Mouse (Mus musculus): ENCODE measurements at regions not wholly inside any gene's neighbourhood (a gene's known extent, or its start where the extent isn't known, plus 50 kb on each side); places are given as distances from the start of the nearest gene placed in this dataset.
"Not testable (repeated sequence)": the region's sequence is repeated elsewhere in the genome, so short reads cannot be mapped to it uniquely, and the experiment has no call there.

- H3K27ac ChIP-seq: no peak overlapping the region
- no peak overlapping the region for H3K4me3 ChIP-seq
- WGBS: 83% methylated on average over 2 of the region's 2 CpGs
- no peaks in the 10 kb centered on the region for H3K36me3 ChIP-seq
- H3K27me3 ChIP-seq (ENCODE audit: low read depth, poor library complexity, severe bottlenecking): no peaks in the 10 kb centered on the region
- H3K9me3 ChIP-seq (replicated peaks): no peaks in the 10 kb centered on the region
- H3K4me1 ChIP-seq: no peaks in the 10 kb centered on the region
- no peak for DNase-seq (ENCODE audit: low spot score)
These were observed 422.9 kb upstream of the Hs3st1 start for GRCm38 (mm10) chr5:40177982-40178748.

GRCm38 (mm10) chr5:40136740-40137285, 381.5 kb upstream of the Hs3st1 start:
- 96% methylated on average over 3 of the region's 3 CpGs for WGBS

GRCm38 (mm10) chr5:40124337-40124736, 369.1 kb upstream of the Hs3st1 start:
- Histone ChIP-seq H3K36me3 (no peaks in the 10 kb centered on the region), H3K4me1 (no peaks in the 10 kb centered on the region), H3K4me3 (no peak overlapping the region), H3K27me3 (ENCODE audit: low read depth, poor library complexity, severe bottlenecking) (no peaks in the 10 kb centered on the region), H3K27ac (no peak overlapping the region), H3K9me3 (replicated peaks) (no peaks in the 10 kb centered on the region)
- 80% methylated on average over 1 of the region's 1 CpGs for WGBS
- no peak for DNase-seq (ENCODE audit: low spot score)

More at GRCm38 (mm10) chr5:40136740-40137285, 381.5 kb upstream of the Hs3st1 start:
- Histone ChIP-seq H3K27ac (no peak overlapping the region), H3K9me3 (replicated peaks) (no peaks in the 10 kb centered on the region), H3K4me3 (no peak overlapping the region), H3K4me1 (no peaks in the 10 kb centered on the region), H3K36me3 (no peaks in the 10 kb centered on the region), H3K27me3 (ENCODE audit: low read depth, poor library complexity, severe bottlenecking) (no peaks in the 10 kb centered on the region)
- no peak for DNase-seq (ENCODE audit: low spot score)

DNA sequence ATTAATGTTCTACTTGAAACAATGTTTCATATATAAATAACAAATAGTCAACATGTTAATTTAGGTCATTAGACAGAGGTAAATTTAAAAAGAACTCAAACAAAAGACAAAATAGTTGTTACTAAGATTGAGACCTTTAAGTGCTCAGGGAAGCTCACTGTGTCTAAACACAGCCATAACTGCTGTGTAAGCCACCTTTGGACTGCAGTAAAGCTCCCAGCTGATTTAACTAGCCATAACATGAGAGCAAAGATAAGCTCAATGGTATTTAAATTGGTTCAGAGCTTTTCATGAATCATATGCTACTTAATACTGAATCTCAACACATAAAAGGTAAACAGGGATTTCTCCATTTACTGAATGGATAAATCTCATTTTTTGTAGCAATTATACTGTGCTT, 361.6 kb upstream of the Hs3st1 start:
- Histone ChIP-seq H3K27me3 (ENCODE audit: low read depth, poor library complexity, severe bottlenecking) (no peaks in the 10 kb centered on the region), H3K9me3 (replicated peaks) (no peaks in the 10 kb centered on the region), H3K4me1 (no peaks in the 10 kb centered on the region), H3K4me3 (no peak overlapping the region), H3K27ac (no peak overlapping the region), H3K36me3 (no peaks in the 10 kb centered on the region)
- DNase-seq (ENCODE audit: low spot score): no peak

DNA sequence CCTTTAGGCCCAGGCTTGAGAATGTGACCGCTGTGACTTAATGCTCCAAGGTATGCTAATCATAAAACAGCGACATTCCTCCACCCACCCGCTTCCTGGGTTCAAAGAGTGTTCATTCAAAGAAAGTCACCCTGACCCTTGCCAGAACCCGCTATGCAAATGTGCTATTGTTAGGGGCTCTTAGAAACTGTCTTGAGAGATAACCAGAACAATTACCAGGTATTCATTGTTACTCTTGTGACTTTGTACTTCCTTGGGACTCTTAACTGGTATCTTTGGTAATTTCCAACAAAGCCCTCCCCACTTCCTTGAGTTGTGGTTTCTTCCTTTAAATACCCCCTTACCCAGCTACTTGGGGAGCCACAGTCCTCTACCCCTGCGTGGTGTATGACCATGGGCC, 334.3 kb upstream of the Hs3st1 start:
- not testable (repeated sequence) for H3K27ac ChIP-seq; H3K4me1 ChIP-seq; H3K9me3 ChIP-seq (replicated peaks); H3K4me3 ChIP-seq; H3K36me3 ChIP-seq; H3K27me3 ChIP-seq (ENCODE audit: low read depth, poor library complexity, severe bottlenecking); DNase-seq (ENCODE audit: low spot score)
- WGBS: 90% methylated on average over 5 of the region's 5 CpGs

- Histone ChIP-seq H3K27me3 (ENCODE audit: low read depth, poor library complexity, severe bottlenecking) (no peaks in the 10 kb centered on the region), H3K36me3 (no peaks in the 10 kb centered on the region), H3K9me3 (replicated peaks) (no peaks in the 10 kb centered on the region), H3K4me3 (no peak overlapping the region), H3K27ac (no peak overlapping the region), H3K4me1 (no peaks in the 10 kb centered on the region)
- WGBS: 75% methylated on average over 5 of the region's 5 CpGs
- no peak for DNase-seq (ENCODE audit: low spot score)
These were observed 290.0 kb upstream of the Hs3st1 start for GRCm38 (mm10) chr5:40045288-40045687.

DNA sequence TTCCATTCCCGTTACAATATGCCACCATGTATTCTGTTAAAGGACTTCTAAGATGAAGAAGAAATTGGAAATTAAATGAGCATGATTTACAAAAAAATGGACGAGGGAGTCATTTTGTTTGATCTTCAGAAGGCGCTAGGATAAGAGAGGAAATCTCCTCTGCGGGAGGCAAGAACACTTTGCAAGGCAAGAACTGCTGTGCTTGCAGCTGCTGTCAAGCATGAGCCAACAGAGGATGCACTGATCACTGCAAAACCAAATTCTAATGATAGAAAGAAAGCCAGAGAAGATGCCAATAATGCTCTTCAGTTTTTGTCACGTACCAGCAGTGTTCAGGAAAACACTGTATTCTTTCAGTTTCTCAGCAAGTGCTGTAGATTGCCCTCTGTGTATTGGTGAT, 279.2 kb upstream of the Hs3st1 start:
- no peak for DNase-seq (ENCODE audit: low spot score)
- no peaks in the 10 kb centered on the region for H3K9me3 ChIP-seq (replicated peaks)
- no peaks in the 10 kb centered on the region for H3K36me3 ChIP-seq
- WGBS: 89% methylated on average over 5 of the region's 5 CpGs
- no peak overlapping the region for H3K4me3 ChIP-seq
- no peak overlapping the region for H3K27ac ChIP-seq
- no peaks in the 10 kb centered on the region for H3K27me3 ChIP-seq (ENCODE audit: low read depth, poor library complexity, severe bottlenecking)
- no peaks in the 10 kb centered on the region for H3K4me1 ChIP-seq

DNA sequence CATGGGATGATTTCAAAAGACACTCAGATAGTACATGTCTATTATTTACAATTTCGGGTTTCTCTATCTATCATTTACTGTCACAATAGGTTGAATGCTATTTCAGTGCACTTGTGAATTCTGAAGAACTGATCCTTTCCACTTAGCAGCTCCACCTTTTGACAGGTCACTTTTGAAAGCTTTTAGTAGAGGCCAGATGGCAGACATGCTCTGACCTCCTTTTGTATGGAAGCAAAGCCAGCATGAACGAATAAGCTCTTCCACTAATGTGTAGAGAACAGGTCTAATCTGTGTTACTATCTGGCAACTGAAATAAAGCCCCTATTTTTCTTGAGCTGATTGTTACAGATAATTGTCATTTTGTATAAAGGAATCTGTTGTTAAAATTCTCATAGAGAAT, 278.4 kb upstream of the Hs3st1 start:
- no peak overlapping the region for H3K4me3 ChIP-seq
- 87% methylated on average over 2 of the region's 2 CpGs for WGBS
- no peaks in the 10 kb centered on the region for H3K27me3 ChIP-seq (ENCODE audit: low read depth, poor library complexity, severe bottlenecking)
- H3K27ac ChIP-seq: no peak overlapping the region
- no peaks in the 10 kb centered on the region for H3K9me3 ChIP-seq (replicated peaks)
- H3K36me3 ChIP-seq: no peaks in the 10 kb centered on the region
- H3K4me1 ChIP-seq: no peaks in the 10 kb centered on the region
- no peak for DNase-seq (ENCODE audit: low spot score)

DNA sequence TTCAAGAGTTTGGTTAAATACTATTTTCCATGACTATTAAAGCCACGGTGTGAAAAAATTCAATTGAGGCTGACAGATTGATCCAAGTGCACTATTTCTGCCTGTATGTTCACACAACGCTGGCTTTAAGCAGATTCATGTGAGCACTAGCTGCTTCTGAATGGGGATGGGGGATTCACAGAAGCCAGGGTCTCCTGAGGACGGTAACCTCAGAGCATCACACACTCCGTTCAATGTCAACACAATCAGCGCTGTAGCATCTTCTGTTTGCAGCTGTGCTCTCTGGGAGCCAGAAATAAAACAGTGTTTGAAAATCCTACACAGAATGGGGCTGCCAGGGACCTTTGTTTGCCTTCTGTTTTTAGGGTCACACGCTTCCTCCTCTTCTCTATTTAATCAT, 275.0 kb upstream of the Hs3st1 start:
- Histone ChIP-seq H3K27me3 (ENCODE audit: low read depth, poor library complexity, severe bottlenecking) (no peaks in the 10 kb centered on the region), H3K4me3 (no peak overlapping the region), H3K9me3 (replicated peaks) (no peaks in the 10 kb centered on the region), H3K36me3 (no peaks in the 10 kb centered on the region), H3K27ac (no peak overlapping the region), H3K4me1 (no peaks in the 10 kb centered on the region)
- WGBS: 93% methylated on average over 6 of the region's 6 CpGs
- DNase-seq (ENCODE audit: low spot score): no peak

GRCm38 (mm10) chr5:40015946-40016345, 260.7 kb upstream of the Hs3st1 start:
- H3K4me3 ChIP-seq: no peak overlapping the region
- H3K4me1 ChIP-seq: no peaks in the 10 kb centered on the region
- H3K27me3 ChIP-seq (ENCODE audit: low read depth, poor library complexity, severe bottlenecking): no peaks in the 10 kb centered on the region
- 90% methylated on average over 14 of the region's 14 CpGs for WGBS
- H3K9me3 ChIP-seq (replicated peaks): no peaks in the 10 kb centered on the region
- no peak overlapping the region for H3K27ac ChIP-seq
- no peak for DNase-seq (ENCODE audit: low spot score)
- H3K36me3 ChIP-seq: no peaks in the 10 kb centered on the region

GRCm38 (mm10) chr5:39988039-39988438, 232.8 kb upstream of the Hs3st1 start:
- no peaks in the 10 kb centered on the region for H3K36me3 ChIP-seq
- H3K9me3 ChIP-seq (replicated peaks): no peaks in the 10 kb centered on the region
- no peaks in the 10 kb centered on the region for H3K27me3 ChIP-seq (ENCODE audit: low read depth, poor library complexity, severe bottlenecking)
- no peak for DNase-seq (ENCODE audit: low spot score)
- WGBS: 26% methylated on average over 1 of the region's 1 CpGs
- H3K27ac ChIP-seq: no peak overlapping the region
- H3K4me1 ChIP-seq: no peaks in the 10 kb centered on the region
- H3K4me3 ChIP-seq: no peak overlapping the region

GRCm38 (mm10) chr5:39964371-39964770, 209.1 kb upstream of the Hs3st1 start:
- H3K27me3 ChIP-seq (ENCODE audit: low read depth, poor library complexity, severe bottlenecking): no peaks in the 10 kb centered on the region
- no peak overlapping the region for H3K27ac ChIP-seq
- no peaks in the 10 kb centered on the region for H3K9me3 ChIP-seq (replicated peaks)
- H3K4me3 ChIP-seq: no peak overlapping the region
- H3K36me3 ChIP-seq: no peaks in the 10 kb centered on the region
- no peak for DNase-seq (ENCODE audit: low spot score)
- H3K4me1 ChIP-seq: no peaks in the 10 kb centered on the region

DNA sequence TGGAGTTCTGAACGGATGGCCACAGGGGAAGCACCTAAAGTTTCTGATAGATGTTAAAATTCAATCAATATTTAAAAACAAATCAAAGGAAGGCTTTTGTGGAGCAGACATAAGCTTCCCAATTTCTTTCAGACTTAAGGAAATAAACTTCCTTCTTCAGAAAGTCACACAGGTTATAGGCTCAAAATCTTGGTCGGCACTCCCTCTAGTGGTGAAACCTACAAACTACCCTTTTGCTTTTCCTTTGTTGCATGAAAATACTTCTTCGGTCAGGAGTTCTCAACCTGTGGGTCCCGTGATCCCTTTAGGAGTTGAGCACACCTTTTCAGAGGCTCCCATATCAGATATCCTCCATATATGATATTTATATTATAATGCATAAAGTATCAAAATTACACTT, 205.7 kb upstream of the Hs3st1 start:
- 40% methylated on average over 4 of the region's 4 CpGs for WGBS
- DNase-seq (ENCODE audit: low spot score): peak; percentile 41
- H3K9me3 ChIP-seq (replicated peaks): no peaks in the 10 kb centered on the region
- no peaks in the 10 kb centered on the region for H3K4me1 ChIP-seq
- no peak overlapping the region for H3K4me3 ChIP-seq
- no peak overlapping the region for H3K27ac ChIP-seq
- no peaks in the 10 kb centered on the region for H3K36me3 ChIP-seq
- H3K27me3 ChIP-seq (ENCODE audit: low read depth, poor library complexity, severe bottlenecking): no peaks in the 10 kb centered on the region

DNA sequence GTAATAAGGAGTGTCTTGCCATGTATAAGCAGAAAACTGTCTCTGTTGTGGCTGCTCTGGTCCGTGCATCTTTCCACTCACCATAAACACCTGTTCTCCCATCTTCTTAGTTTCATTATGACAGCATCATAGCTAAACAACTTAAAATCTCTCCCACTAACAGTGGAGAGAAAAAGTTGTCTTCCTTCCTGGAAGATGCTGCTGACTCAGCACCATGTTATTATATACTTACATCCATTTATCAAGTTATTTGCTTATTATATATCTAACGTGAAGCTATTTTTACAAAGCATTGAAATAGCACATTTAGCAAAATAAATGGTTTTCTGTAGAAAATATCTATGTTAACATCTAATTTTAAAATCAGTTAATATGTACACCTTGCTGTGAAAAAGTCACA, 180.3 kb upstream of the Hs3st1 start:
- no peaks in the 10 kb centered on the region for H3K9me3 ChIP-seq (replicated peaks)

More for the DNA sequence above, 180.3 kb upstream of the Hs3st1 start:
- DNase-seq (ENCODE audit: low spot score): no peak
- Histone ChIP-seq H3K36me3 (no peaks in the 10 kb centered on the region), H3K27me3 (ENCODE audit: low read depth, poor library complexity, severe bottlenecking) (no peaks in the 10 kb centered on the region), H3K4me3 (no peak overlapping the region), H3K4me1 (no peaks in the 10 kb centered on the region), H3K27ac (no peak overlapping the region)
- 86% methylated on average over 2 of the region's 2 CpGs for WGBS

Measured in limb, embryonic 10.5 days (tissue).